Mouse (Mus musculus): Measurements from ENCODE around the gene Aldh3b2. TPM values are rescaled to one million over a fixed set of nuclear protein-coding genes. Genes with fewer than 3 reads are reported as not detected.

Gene Aldh3b2
- 10.9 TPM for polyA plus RNA-seq (2014; fragmentation: Illumina TruSeq; extraction: RNeasy Lipid Tissue Mini Kit (QIAGEN cat#74804); ENCODE audit: low read depth, low replicate concordance)

GRCm38 (mm10) chr19:3972229-3972628, at the start of gene Aldh3b2:
Aldh3b2 (plus strand) TSS chr19:3972328.

GRCm38 (mm10) chr19:3929211-3929941, 42.8 kb upstream of the Aldh3b2 start, which contains the start of gene Aldh3b1:
Aldh3b1 (minus strand) TSS chr19:3929808.

GRCm38 (mm10) chr19:3935032-3935895, 36.9 kb upstream of the Aldh3b2 start, which contains the start of gene Unc93b1:
Unc93b1 (plus strand) TSS chr19:3935186.

GRCm38 (mm10) chr19:3958470-3958869, 13.7 kb upstream of the Aldh3b2 start, which contains the start of gene Aldh3b3:
Aldh3b3 (plus strand) TSS chr19:3958645.

GRCm38 (mm10) chr19:3986334-3986733, 14.2 kb downstream of the Aldh3b2 start, which contains the start of gene Acy3:
Acy3 (plus strand) TSS chr19:3986570.

GRCm38 (mm10) chr19:3992416-3992815, 20.3 kb downstream of the Aldh3b2 start, which contains the start of gene Tbx10:
Tbx10 (plus strand) TSS chr19:3992752.

GRCm38 (mm10) chr19:4000119-4000900, 28.2 kb downstream of the Aldh3b2 start, which contains the start of the genes Nudt8 and Gm49405:
Nudt8 (plus strand) TSS chr19:4000580.
Gm49405 (plus strand) TSS chr19:4000626.

GRCm38 (mm10) chr19:4003112-4003511, 31.0 kb downstream of the Aldh3b2 start, which contains the start of gene Doc2g:
Doc2g (plus strand) TSS chr19:4003313.

GRCm38 (mm10) chr19:4012432-4013022, 40.4 kb downstream of the Aldh3b2 start, which contains the start of gene Ndufv1:
Ndufv1 (minus strand) TSS chr19:4012806.

Other genes starting within 250 kb of the Aldh3b2 start
- gene Kmt5b, start 204.9 kb upstream of the Aldh3b2 start, polyA plus RNA-seq (2014; fragmentation: Illumina TruSeq; extraction: RNeasy Lipid Tissue Mini Kit (QIAGEN cat#74804); ENCODE audit: low read depth, low replicate concordance): 34.3 TPM
- 57.2 TPM for gene Chka, start 120.6 kb upstream of the Aldh3b2 start, polyA plus RNA-seq (2014; fragmentation: Illumina TruSeq; extraction: RNeasy Lipid Tissue Mini Kit (QIAGEN cat#74804); ENCODE audit: low read depth, low replicate concordance)
- 33.4 TPM for gene Tcirg1, start 65.2 kb upstream of the Aldh3b2 start, polyA plus RNA-seq (2014; fragmentation: Illumina TruSeq; extraction: RNeasy Lipid Tissue Mini Kit (QIAGEN cat#74804); ENCODE audit: low read depth, low replicate concordance)
- gene Ndufs8, start 59.6 kb upstream of the Aldh3b2 start, polyA plus RNA-seq (2014; fragmentation: Illumina TruSeq; extraction: RNeasy Lipid Tissue Mini Kit (QIAGEN cat#74804); ENCODE audit: low read depth, low replicate concordance): 112 TPM
- gene Aldh3b1, start 42.5 kb upstream of the Aldh3b2 start, polyA plus RNA-seq (2014; fragmentation: Illumina TruSeq; extraction: RNeasy Lipid Tissue Mini Kit (QIAGEN cat#74804); ENCODE audit: low read depth, low replicate concordance): 8.3 TPM
- 55.5 TPM for gene Unc93b1, start 37.1 kb upstream of the Aldh3b2 start, polyA plus RNA-seq (2014; fragmentation: Illumina TruSeq; extraction: RNeasy Lipid Tissue Mini Kit (QIAGEN cat#74804); ENCODE audit: low read depth, low replicate concordance)
- gene Aldh3b3, start 13.7 kb upstream of the Aldh3b2 start, polyA plus RNA-seq (2014; fragmentation: Illumina TruSeq; extraction: RNeasy Lipid Tissue Mini Kit (QIAGEN cat#74804); ENCODE audit: low read depth, low replicate concordance): 0.15 TPM
- gene Acy3, start 14.2 kb downstream of the Aldh3b2 start, polyA plus RNA-seq (2014; fragmentation: Illumina TruSeq; extraction: RNeasy Lipid Tissue Mini Kit (QIAGEN cat#74804); ENCODE audit: low read depth, low replicate concordance): 32.3 TPM
- gene Tbx10, start 20.4 kb downstream of the Aldh3b2 start, polyA plus RNA-seq (2014; fragmentation: Illumina TruSeq; extraction: RNeasy Lipid Tissue Mini Kit (QIAGEN cat#74804); ENCODE audit: low read depth, low replicate concordance): not detected
- gene Nudt8, start 28.3 kb downstream of the Aldh3b2 start, polyA plus RNA-seq (2014; fragmentation: Illumina TruSeq; extraction: RNeasy Lipid Tissue Mini Kit (QIAGEN cat#74804); ENCODE audit: low read depth, low replicate concordance): 25.3 TPM
- 2.5 TPM for gene Gm49405, start 28.3 kb downstream of the Aldh3b2 start, polyA plus RNA-seq (2014; fragmentation: Illumina TruSeq; extraction: RNeasy Lipid Tissue Mini Kit (QIAGEN cat#74804); ENCODE audit: low read depth, low replicate concordance)
- 3.2 TPM for gene Doc2g, start 31.0 kb downstream of the Aldh3b2 start, polyA plus RNA-seq (2014; fragmentation: Illumina TruSeq; extraction: RNeasy Lipid Tissue Mini Kit (QIAGEN cat#74804); ENCODE audit: low read depth, low replicate concordance)
- gene Ndufv1, start 40.5 kb downstream of the Aldh3b2 start, polyA plus RNA-seq (2014; fragmentation: Illumina TruSeq; extraction: RNeasy Lipid Tissue Mini Kit (QIAGEN cat#74804); ENCODE audit: low read depth, low replicate concordance): 124 TPM
- gene Gstp1, start 65.7 kb downstream of the Aldh3b2 start, polyA plus RNA-seq (2014; fragmentation: Illumina TruSeq; extraction: RNeasy Lipid Tissue Mini Kit (QIAGEN cat#74804); ENCODE audit: low read depth, low replicate concordance): 408 TPM
- 25.3 TPM for gene Gstp2, start 73.7 kb downstream of the Aldh3b2 start, polyA plus RNA-seq (2014; fragmentation: Illumina TruSeq; extraction: RNeasy Lipid Tissue Mini Kit (QIAGEN cat#74804); ENCODE audit: low read depth, low replicate concordance)
- 0.71 TPM for gene Gstp3, start 87.2 kb downstream of the Aldh3b2 start, polyA plus RNA-seq (2014; fragmentation: Illumina TruSeq; extraction: RNeasy Lipid Tissue Mini Kit (QIAGEN cat#74804); ENCODE audit: low read depth, low replicate concordance)
- gene Cabp2, start 109.2 kb downstream of the Aldh3b2 start, polyA plus RNA-seq (2014; fragmentation: Illumina TruSeq; extraction: RNeasy Lipid Tissue Mini Kit (QIAGEN cat#74804); ENCODE audit: low read depth, low replicate concordance): not detected
- gene Cdk2ap2, start 124.9 kb downstream of the Aldh3b2 start, polyA plus RNA-seq (2014; fragmentation: Illumina TruSeq; extraction: RNeasy Lipid Tissue Mini Kit (QIAGEN cat#74804); ENCODE audit: low read depth, low replicate concordance): 93.4 TPM
- gene Pitpnm1, start 127.7 kb downstream of the Aldh3b2 start, polyA plus RNA-seq (2014; fragmentation: Illumina TruSeq; extraction: RNeasy Lipid Tissue Mini Kit (QIAGEN cat#74804); ENCODE audit: low read depth, low replicate concordance): 29.6 TPM
- 74.7 TPM for gene Aip, start 153.5 kb downstream of the Aldh3b2 start, polyA plus RNA-seq (2014; fragmentation: Illumina TruSeq; extraction: RNeasy Lipid Tissue Mini Kit (QIAGEN cat#74804); ENCODE audit: low read depth, low replicate concordance)
- 0.19 TPM for gene Gpr152, start 167.5 kb downstream of the Aldh3b2 start, polyA plus RNA-seq (2014; fragmentation: Illumina TruSeq; extraction: RNeasy Lipid Tissue Mini Kit (QIAGEN cat#74804); ENCODE audit: low read depth, low replicate concordance)
- 1.1 TPM for gene Cabp4, start 171.7 kb downstream of the Aldh3b2 start, polyA plus RNA-seq (2014; fragmentation: Illumina TruSeq; extraction: RNeasy Lipid Tissue Mini Kit (QIAGEN cat#74804); ENCODE audit: low read depth, low replicate concordance)
- gene Coro1b, start 176.3 kb downstream of the Aldh3b2 start, polyA plus RNA-seq (2014; fragmentation: Illumina TruSeq; extraction: RNeasy Lipid Tissue Mini Kit (QIAGEN cat#74804); ENCODE audit: low read depth, low replicate concordance): 169 TPM
- 3.3 TPM for gene Ptprcap, start 181.3 kb downstream of the Aldh3b2 start, polyA plus RNA-seq (2014; fragmentation: Illumina TruSeq; extraction: RNeasy Lipid Tissue Mini Kit (QIAGEN cat#74804); ENCODE audit: low read depth, low replicate concordance)
- 27.2 TPM for gene Rps6kb2, start 191.0 kb downstream of the Aldh3b2 start, polyA plus RNA-seq (2014; fragmentation: Illumina TruSeq; extraction: RNeasy Lipid Tissue Mini Kit (QIAGEN cat#74804); ENCODE audit: low read depth, low replicate concordance)
- 5.1 TPM for gene Carns1, start 203.2 kb downstream of the Aldh3b2 start, polyA plus RNA-seq (2014; fragmentation: Illumina TruSeq; extraction: RNeasy Lipid Tissue Mini Kit (QIAGEN cat#74804); ENCODE audit: low read depth, low replicate concordance)
- gene Tbc1d10c, start 219.0 kb downstream of the Aldh3b2 start, polyA plus RNA-seq (2014; fragmentation: Illumina TruSeq; extraction: RNeasy Lipid Tissue Mini Kit (QIAGEN cat#74804); ENCODE audit: low read depth, low replicate concordance): 3.5 TPM
- gene Ppp1ca, start 219.7 kb downstream of the Aldh3b2 start, polyA plus RNA-seq (2014; fragmentation: Illumina TruSeq; extraction: RNeasy Lipid Tissue Mini Kit (QIAGEN cat#74804); ENCODE audit: low read depth, low replicate concordance): 434 TPM
- 15.7 TPM for gene Rad9a, start 229.3 kb downstream of the Aldh3b2 start, polyA plus RNA-seq (2014; fragmentation: Illumina TruSeq; extraction: RNeasy Lipid Tissue Mini Kit (QIAGEN cat#74804); ENCODE audit: low read depth, low replicate concordance)
- 3.9 TPM for gene Clcf1, start 241.9 kb downstream of the Aldh3b2 start, polyA plus RNA-seq (2014; fragmentation: Illumina TruSeq; extraction: RNeasy Lipid Tissue Mini Kit (QIAGEN cat#74804); ENCODE audit: low read depth, low replicate concordance)
- not detected for gene AC109138.7, start 242.0 kb downstream of the Aldh3b2 start, polyA plus RNA-seq (2014; fragmentation: Illumina TruSeq; extraction: RNeasy Lipid Tissue Mini Kit (QIAGEN cat#74804); ENCODE audit: low read depth, low replicate concordance)

Data from adipose tissue, adult 10 weeks (tissue).